Mouse (Mus musculus): ENCODE results near the gene Pzp. TPM values are rescaled to one million over a fixed set of nuclear protein-coding genes. Genes with fewer than 3 reads are reported as not detected.
A peak's percentile ranks its signal among the peaks of the same experiment; 100 is the strongest.

Pzp gene
- total RNA-seq, 2 experiments from 2014 or later: not detected

DNA sequence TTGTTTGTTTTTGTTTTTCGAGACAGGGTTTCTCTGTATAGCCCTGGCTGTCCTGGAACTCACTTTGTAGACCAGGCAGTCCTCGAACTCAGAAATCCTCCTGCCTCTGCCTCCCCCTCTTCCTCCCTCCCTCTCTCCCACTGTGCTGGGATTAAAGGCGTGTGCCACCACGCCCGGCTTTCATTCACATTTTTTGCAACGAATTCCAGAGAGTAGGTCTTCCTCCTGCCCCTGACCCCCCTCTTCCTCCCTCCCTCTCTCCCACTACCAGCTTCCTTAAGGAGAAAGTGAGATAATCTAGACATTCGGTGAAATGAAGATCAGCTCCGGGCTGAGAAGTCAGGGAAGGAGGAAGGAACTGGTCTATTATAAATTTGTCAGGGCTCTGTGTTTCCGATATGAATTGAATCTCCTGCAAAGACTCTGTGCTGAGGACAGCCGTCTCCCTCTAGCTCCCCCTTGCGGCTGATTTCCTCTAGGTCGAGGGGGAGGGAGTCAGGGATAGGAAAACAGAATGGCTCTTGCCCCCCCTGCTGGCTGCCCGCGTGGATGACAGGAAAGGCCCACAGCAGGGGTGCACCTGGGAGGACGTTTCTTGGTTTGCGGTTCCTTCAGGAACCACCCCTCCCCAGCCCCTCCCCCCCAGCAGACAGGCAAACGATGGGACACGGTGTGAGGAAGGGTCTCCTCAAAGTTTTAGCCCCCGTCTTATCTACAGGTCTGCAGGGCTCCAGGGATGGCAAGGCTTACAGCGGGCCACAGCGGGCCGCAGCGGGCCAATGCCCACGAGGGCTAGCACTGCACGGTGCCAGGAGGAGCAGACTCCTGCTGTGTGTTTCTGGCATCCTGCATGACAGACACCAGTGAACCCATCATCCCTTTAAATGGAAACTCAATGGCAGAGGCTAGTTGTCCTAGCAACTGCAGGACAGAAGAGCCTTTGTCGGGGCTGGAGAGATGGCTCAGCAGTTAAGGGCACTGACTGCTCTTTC is 46.8 kb downstream of the Pzp start:
- DNase-seq: peak; percentile 91 to 96

DNA sequence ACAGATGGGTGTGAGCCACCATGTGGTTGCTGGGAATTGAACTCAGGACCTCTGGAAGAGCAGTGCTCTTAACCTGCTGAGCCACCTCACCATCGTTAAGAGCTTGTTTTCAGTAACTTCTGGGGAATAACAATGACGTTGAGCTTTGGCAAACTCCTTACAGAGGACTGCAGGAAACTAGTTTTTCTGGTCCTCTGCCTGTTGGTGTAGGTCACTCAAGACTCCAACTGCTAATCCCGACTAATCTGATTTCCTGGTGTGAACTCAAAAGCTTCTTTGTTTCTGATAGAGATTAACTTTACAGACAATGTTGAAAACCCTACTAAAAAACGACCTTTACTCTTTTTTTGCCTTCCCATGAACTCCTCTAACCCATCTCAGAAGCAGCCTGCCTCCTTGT is 49.0 kb downstream of the Pzp start:
- no peak for DNase-seq

DNA sequence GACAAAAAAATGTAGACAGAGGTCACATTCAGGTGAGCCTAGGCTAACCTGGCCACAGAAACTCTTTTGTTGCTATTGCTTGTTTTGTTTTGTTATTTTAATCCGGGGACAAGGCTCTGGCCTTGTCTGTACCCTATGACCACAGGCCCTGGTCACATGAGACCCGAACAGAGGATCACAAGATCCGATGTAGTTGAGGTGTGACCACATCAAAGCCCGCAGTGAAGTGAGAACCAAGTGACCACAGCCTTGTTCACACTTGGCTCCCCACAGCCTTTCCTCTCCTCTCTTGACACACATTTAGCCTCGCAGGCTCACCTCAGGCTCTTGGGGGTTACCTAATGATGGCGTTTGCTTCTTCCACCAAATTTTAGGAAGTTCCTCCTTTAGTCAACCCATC is 52.4 kb downstream of the Pzp start:
- no peak for DNase-seq

DNA sequence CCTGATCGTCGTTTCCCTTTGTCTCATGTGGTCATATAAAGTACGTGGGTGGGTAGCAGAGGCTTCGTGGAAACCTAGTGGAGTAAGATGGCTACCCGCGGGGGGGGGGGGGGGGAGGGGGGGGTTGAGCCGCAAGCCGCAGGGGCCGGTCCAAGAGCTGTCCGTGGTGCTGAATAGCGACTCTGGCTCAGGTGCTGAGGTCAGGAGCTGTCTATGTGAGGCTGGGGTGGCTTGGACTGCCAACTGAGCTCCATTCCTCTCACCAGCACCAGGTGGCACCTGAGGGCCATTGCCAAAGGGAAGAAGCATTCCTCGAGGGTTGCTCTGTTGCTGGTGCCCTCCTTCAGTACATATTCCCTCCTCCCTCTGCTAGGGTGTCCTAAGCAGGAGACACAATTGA is 57.1 kb downstream of the Pzp start:
- DNase-seq: no peak

DNA sequence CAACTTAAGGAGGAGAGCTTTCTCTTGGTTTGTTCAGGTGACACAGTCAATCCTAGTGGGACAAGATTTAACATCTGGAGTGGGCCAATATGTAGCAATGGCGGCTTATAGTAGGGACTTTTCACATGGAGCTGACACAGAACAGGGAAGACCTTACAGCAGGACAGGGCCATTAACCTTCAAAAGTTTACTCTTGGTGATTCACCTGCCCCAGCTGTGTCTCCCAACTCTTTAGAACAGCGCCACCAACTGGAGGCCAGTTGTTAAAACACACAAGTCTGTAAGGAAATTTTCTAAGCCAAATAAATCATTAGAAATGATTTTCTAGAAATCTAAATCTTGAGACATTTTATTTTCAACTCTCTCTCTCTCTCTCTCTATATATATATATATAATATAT is 59.2 kb downstream of the Pzp start:
- DNase-seq: no peak

DNA sequence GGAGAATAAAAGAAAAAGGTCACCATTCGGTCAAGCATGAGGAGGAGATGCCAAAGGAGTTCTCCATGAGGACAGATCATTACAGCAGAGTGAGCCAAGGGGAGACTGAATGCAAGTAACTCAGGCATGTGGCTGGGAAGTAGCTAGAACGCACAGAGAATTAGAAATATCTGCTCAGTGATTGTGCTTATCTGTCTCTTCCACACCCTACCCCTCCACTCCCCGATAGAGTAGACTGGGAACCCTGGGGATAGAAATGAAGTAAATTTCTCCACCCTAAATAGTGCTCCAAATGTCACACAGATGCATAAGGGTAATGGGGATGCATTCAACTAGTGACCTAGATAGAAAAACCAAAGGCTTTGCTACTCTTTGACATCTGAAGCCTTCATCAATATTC is 60.0 kb downstream of the Pzp start:
- DNase-seq: no peak

DNA sequence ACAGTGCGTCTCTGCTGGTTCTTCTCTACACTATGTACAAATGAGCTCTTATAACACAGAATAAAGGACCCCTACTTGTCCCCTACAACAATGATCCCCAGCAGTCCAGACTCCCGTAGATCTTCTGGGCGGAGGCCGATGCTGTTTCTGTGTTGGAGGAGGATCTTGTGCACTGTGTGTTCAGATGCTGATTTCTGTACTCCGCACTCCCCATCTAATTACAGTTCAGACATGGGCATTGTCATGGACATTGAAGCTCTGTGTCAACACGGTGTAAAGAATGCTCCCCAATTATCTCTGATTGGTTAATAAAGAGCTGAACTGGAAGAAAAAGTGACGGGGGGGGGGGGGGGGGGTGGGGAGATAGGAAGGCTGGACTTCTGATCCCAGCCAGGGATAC is 60.5 kb downstream of the Pzp start:
- DNase-seq: no peak

DNA sequence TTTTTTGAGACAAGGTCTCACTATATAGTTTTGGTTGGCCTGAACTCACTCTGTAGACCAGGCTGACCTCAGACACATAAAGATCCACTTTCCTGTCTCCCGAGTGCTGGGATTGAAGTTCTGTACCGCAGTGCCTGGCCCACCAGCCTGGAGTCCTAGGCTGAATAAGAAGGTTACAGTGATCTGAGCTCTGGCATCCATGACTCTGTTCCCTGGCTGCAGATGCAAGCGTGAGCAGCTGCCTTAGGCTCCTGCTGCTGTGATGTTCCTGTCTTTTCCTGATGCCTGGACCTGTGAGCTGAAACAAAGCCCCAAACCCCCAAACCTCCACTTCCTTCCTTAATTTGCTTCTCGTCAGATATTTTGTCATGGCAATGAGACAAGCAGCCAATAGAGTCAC is 61.5 kb downstream of the Pzp start:
- no peak for DNase-seq

DNA sequence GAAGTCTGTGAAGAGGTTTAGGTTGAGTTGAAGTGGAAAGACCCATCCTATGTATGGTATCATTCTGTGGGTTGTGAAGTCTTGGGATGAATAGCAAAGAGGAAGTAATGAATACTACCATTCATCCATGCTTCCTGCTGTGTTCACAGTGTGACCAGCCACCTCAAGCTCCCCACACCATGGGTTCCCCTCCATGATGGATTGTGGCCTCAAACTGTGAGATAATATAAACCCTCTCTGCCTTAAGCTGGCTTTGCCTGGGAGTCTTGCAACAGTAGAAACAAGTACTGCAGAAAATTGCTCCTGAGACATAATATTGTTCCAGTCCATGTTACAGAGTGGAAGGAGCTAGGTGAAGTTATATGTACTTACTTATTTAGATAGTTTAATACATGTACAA is 64.9 kb downstream of the Pzp start:
- DNase-seq: no peak

DNA sequence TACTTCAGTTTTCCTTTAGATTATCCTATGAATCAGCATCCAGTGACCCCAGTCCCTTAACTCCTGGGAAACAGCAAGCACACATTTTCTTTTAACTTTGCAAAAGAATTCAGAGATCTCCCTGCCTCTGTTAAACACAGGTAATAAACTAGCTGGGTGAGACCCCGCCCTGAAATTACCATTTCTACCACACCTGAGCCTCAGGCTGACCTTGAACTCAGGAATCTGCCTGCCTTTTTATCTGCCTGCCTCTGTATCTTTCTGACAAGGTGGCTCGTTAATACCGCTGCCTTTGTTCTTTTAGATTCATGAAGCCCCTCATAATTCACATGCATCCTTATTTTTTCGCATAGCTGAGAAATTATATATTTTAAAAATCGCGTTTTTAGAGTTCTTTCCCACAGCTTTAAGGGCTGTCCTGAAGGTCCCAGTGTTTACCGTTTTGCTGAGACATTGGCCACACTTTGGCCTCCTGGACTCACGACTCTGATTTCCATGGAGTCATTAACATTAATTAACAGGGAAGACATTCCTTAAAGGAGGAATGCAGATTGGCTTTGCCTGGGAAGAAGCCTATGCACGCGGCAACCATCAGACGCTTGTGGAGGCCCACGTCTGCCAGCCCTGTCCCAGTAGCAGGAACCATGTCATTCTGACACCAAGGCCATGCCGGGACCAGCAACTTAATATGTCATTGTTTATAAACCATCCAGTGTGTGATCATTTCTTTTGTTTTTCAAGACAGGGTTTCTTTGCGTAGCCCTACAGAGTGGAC is 65.6 kb downstream of the Pzp start:
- DNase-seq: no peak

DNA sequence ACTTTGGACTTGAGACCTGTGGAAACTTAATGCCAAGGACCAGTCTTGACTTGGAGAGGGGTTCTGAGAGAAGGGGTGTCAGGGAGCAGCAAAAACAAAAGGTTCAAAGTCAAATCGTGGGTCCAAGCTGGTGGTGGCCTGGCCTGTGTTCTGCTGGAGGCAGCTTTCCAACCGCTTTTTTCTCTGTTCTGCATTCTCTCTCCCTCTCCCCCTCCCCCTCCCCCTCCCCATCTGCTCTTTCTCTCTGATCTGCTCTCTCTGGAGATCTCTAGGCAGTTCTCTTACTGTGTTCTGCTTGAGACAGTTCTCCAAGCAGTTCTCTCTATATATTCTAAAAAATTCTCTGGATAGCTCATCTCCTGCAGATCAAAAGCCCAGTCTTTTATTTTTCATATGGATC is 66.2 kb downstream of the Pzp start:
- DNase-seq: no peak

DNA sequence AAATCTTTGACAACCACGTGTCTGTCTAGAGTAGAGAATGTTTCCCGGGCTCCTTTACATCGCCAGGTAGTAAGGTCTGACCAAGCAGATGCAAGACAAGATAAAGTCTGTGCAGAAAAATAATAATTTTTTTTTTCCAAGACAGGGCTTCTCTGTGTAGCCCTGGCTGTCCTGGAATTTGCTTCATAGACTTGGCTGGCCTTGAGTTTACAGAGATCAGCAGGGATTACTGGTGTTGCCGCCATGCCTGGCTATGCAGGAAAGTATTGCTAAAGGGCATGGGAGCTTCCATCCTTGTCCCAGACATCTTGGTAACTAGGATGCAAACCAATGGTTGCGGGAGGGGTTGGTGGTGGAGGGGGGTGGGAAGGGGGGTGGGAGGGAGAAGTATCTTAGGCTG is 69.3 kb downstream of the Pzp start:
- DNase-seq: no peak

DNA sequence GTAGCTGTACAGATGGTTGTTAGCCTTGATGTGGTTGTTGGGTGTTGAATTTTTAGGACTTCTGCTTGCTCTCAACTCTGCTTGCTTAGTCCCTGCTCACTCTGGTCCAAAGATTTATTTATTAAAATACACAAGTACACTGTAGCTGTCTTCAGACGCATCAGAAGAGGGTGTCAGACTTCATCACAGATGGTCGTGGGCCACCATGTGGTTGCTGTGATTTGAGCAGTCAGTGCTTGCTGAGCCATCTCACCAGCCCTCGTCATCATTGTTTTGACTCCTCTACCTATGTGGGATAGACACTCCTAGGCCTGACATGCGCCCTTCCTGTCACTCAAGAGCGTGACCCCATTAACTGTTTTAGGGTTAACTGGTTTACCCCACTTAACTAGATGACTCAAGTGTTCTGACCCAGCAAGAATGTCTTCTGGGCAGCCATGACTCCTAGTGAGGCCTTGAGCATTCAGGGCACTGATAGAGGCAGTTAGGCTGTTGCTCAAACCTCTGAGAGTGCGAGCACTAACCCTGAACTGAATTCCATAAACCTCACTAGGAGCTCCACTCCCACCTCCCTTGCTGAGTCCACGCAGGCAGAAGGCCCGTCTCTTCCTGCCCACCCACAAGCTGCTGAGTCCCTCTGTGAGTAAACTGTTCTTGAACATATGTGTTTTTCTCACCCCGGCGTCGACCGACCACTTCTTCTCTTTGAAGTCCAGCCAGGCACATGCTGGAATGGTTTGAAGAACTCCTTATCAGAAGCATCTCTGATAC is 70.5 kb downstream of the Pzp start:
- peak; percentile 47 to 61 for DNase-seq

DNA sequence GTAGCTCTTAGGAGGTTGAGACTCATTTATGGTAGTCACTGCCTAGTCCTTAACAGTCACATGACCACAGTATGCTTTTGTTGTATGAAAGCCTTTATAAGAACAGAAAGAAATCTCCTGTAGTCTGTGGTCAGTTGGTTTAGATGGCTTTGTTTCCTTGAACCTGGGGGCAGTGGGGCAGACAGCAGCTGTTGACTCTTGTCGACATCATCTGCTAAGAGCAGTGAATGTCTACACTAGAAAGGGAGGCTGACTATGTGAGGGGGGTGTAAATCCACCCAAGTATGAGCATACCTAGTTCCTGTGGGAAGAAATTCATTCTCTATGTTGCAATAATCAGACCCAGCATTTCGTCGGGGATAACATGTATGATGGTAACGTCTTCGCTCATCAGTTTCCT is 79.5 kb downstream of the Pzp start:
- no peak for DNase-seq

DNA sequence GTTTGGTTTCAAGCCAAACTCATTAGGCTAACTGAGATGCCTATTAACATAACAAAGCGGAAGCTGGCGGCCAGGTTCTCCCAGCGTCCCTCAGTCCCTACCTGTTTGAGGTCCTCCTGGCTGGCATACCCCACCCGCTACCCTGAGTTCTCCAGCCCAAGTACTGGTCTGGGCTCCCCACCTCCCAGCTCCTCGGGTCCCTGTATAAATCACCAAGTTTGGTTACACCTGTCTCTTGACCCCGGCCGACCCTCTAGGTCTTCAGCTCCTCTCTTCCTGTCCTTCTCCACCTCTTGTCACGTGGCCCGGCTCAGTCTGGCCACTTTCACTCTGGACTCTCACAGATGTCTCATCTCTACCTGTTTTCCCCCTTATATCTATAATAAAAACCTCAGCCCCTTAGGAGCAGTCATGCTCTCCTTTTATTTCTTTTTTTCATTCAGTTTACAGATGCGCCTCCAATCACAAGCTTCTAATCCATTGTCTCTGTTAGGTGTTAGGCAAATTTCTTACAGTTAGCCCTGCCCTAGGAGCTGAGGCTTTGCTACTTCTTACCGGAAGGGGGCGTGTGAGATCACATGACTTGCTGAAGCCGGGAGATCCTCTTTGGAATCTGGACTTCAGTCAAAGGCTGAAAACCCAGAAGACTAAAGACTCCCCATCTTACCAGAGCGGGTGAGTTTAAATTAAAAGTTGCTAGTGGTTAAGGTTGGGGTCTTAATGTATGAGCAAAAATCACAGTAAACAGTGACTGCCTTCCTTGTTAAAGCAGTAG is 80.6 kb downstream of the Pzp start:
- DNase-seq: no peak

DNA sequence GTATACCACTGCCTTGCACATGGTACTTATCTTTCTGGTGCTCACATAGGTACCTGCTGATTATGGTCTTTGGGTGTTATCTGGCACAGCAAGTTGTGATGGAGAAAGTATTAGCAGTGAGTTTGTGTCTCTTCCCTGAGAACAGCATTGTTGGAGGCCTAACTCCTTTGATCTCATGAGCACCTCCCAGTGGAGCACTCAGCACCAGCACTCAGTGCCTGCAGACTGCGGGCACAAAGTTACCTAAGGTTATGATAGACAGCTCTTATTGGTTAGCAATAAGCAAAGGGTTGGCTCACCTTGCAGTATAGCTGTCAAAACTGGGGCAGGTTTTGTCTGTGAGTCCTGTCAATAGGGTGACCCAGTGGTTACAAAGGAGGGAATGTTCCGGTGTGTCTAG is 86.3 kb downstream of the Pzp start:
- no peak for DNase-seq

DNA sequence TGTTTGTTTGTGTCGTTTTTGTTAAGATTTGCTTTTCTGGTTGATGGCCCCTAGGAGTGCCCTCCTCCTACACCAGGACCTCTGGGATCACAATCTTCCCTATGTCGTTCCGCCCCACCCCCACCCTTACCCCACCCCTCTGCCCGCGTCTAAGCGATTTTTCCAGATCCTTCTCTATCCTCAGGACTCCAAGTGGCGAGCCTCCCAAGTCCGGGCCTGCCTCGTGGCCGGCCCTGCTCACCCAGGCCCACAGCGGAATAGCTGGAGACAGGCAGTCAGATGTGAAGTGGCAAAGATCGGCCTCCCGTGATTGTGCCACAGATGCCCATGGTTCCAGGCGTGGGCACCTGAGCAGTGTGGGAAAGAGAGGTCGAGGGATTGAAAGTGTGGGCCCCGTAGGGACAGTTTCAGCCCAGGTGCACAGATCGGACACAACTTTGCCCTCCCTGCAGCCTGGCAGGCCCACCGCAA is 87.6 kb downstream of the Pzp start:
- DNase-seq: no peak

DNA sequence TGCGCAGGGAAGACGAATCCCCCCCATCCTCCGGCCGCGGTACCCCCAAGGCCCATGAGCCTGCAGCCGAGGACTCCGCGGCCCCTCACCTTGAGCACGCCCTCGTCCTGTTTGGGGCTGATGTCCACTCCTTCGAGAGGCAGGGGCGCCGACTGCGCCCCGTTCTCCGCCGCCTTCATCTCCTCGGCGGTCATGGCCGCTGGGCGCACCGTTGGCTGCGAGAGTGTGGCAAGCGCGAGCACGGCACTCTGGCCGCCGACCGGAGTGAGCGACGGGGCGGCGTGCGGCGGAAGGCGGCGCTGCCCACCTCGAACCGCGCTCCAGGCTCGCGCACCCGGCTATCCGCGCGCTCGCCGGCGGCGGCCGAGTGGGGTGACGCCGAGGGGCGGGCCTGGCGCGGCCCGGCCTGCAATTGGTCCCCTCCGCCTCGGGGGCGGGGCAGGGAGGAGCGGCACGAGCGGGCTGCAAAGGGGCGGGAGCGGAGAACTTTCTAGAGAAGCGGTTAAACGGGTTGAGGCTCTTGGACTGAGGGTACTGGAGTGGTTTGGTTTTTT is 88.1 kb downstream of the Pzp start, which contains the start of gene Fkbp4:
Gene Fkbp4, minus strand, starts transcription at position 361 of the 554 bp plus-strand sequence.
- peak; percentile 92 to 93 for DNase-seq

DNA sequence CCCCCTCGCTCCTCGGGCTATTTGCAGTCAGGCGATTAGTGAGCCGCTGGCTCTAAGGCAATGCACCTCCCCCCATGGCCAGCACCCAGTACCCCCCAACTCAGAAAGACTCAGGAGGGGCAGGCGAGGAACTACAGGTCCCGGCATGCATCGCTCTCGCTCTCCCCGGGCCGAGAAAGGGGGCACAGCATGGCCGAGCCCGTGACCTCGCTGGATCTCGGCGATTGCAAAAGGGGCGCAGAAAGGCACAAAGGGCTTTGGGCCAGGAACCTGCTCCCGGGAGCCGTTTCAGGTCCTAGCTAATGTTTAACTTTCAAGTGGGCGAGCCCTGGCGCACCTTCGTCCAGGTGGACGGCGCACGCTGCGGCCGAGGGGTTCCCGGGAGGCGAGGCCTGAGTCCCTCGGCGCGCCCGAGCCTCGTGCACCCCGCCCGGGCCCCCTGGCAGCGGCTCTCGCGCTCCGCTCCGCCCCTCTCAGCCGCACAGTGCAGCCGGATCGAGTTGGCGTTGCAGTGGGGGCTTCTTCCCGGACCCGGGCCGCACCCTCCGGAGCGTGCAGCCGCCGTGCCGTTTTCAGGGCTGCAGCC is 88.7 kb downstream of the Pzp start:
- peak; percentile 43 to 64 for DNase-seq

DNA sequence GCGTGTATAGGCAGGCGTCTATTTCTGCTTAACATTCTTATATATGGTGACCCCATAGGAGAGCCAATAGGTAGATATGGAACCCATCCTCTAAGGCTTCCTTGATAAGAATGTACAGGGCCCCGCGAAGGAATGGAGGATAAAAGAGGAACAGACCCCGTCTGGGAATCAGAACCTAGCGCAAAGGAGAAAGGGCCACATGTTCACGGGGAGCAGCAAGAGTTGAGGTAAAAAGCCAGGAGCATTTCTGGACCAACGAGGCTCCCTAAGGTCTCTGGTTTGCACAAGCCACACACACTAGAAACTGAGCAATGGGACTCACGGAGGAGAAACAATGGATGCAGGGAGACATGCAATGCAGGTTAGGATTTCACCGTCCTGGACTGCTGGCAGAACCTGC is 89.2 kb downstream of the Pzp start:
- DNase-seq: no peak

DNA sequence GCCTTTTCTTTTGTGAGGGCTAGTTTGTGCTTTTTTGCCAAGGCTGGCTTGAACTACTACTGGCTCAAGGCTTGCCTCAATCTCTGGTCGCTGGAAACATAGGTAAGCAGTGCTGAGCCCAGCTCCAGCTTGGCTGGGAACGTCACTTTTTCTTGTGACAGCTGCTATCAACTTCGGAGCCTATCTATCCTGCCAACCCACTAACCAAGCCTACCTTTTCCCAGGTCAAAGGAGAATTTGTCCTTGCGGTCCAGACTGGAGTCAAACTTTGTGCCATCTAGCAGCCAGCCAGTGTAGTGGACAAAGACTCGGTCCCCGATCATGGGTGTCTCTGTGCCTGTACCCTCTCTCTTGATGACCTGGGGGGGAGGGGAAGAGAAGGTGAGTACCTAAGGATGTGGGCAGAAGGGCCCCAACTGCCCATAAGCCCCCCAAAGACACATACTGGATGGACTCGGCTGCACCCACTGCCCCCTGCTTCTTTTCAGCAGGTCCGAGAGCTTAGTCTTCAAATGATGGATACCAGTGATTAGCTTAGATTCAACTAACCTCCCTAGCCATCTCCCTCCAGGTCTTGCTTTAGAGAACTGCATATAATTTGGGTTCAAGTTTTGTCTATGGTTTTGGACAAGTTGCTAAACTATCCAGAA is 90.0 kb downstream of the Pzp start:
- no peak for DNase-seq
